Mouse (Mus musculus) lung, adult 2 months (tissue): ENCODE data around the gene Rfwd3.

Source experiments
- CTCF ChIP-seq: fragments of 200-500 bp; IDR thresholded peaks from 2 replicates; pipeline ENCODE4 v1.5.1; 2011; ENCODE audit warnings: mild to moderate bottlenecking, low read length, control low read depth; ENCODE audit not compliant: insufficient read depth
- POLR2A ChIP-seq: fragments of 200-500 bp; IDR thresholded peaks from 2 replicates; pipeline ENCODE4 v1.6.1; 2011; ENCODE audit warnings: low read depth, mild to moderate bottlenecking, control low read depth, low read length, borderline replicate concordance; ENCODE audit errors: extremely low read depth

DNA sequence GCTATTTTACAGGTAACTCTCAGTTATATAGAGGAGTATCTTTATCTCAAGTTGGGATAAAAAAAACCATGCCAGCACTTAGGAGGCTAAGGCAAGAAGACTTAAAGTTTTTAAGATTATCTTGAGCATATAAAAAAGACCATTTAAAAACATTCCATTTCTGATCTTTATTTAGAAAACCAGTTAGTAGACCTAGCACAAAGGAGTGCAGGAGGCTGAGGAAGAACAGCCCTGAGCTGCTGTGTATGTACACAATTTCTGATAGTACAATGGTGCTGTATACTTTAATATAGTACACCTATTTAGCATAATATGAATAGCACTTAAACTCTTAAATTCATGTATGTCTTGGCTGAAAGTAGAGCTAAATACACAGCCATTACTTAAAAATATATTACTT, 51.9 kb downstream of the Rfwd3 start:
- no peak for TF ChIP-seq CTCF
- no peak for TF ChIP-seq POLR2A
